Mouse (Mus musculus): ENCODE measurements around the gene Uba6.

The Uba6 gene

DNA sequence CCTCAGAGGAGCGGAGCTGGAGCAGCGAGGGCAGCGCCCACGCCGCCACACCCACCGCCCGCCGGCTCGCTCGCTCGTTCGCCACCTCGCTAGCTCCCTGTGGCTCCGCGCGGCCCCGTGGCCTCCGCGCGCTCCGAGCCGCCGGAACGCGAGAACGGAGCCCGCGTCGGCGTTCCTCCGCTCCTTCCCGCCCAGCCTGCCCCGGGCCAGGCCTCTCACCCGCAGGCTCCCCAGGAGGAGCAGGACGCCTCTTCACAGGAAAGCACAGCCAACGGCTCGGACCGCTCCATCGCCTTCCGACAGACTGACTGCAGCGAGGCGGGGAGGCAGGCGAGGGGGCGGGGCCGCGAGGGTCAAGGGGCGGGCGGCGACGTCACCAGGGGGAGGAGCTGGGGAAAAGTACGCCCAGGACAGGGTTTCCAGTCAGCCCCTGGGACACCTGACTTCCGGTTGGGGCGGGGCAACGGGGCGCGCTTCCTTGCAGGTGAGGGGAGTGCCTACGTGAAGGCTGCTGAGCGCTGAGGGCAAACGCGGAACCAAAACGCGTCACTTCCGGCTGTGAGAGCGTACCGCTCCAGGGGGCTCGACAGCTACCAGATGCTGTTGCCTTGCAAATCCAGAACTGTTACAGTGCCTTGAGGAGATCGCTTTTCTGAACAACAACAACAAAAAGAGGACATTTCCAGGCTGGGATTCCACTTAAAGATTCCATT lies at the start of gene Uba6:
Uba6 (minus strand) TSS at position 355 of the 713 bp plus-strand sequence.
- peak; percentile 93 to 96 for DNase-seq (ENCODE audit: low read depth in 1 of 2, low spot score in 2 of 2)

GRCm38 (mm10) chr5:86197801-86198200 lies 25.2 kb upstream of the Uba6 start, which contains the start of gene Gnrhr:
Gene Gnrhr, minus strand, starts transcription at chr5:86197901.
- DNase-seq (ENCODE audit: low read depth in 1 of 2, low spot score in 2 of 2), result no peak

DNA sequence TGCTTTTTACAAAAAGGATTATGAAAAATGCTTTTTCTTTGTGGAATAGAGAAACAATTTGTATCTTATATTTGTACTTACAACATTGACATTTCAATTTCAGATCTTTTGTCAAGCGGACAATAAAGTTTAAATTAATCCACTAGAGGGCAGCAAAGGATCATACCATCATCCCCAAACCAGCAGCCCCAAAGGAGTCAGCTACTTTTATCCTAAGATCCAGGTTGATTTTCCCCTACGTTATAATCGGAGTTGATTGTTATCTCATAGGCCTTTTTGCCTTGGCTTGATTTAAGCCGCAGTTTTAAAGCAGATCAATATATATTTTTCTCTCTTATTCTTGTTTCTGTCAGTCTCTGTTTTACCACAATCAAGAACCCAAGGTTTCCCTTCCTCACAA lies 18.8 kb upstream of the Uba6 start:
- DNase-seq (ENCODE audit: low read depth in 1 of 2, low spot score in 2 of 2), result no peak

- DNase-seq (ENCODE audit: low read depth in 1 of 2, low spot score in 2 of 2), result no peak
Observed at GRCm38 (mm10) chr5:86190770-86191169, 18.2 kb upstream of the Uba6 start.

DNA sequence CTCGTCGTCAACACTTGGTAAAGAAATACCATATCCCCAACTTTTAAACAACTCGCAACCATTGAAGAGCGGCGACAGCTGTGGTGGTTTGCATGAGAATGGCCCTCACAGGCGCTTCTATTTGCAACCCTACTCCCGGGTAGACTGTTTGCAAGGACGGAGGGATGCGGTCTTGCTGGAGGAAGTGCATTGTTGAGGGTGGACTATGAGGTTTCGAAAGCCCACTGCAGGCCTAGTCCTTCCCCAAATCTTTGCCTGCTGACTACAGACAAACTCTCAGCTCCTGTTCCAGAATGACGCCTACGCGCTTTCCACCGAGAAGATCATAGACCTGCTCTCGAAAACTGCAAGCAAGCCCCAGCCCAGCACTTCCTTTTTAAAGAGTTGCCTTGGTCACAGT lies 17.7 kb upstream of the Uba6 start:
- DNase-seq (ENCODE audit: low read depth in 1 of 2, low spot score in 2 of 2), result no peak

DNA sequence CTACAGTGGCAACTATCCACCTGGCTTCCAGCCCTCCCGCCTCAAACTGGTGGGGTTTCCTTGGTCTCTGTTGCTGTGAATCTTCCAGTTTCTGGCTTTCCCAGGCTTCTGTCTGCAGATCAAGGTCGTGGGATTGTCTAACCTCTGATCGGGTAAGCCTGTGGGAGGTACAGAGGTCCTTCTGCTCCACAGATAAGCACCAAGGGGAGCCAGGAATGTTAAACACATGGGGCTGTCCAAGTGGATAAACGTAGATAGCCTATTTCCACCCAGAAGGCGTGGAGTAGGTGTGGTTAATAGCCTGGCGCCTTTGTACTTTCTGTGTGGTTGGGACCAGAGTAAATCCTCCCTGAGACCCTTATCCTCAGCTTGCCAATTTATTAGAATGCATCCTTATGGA lies 14.8 kb upstream of the Uba6 start:
- DNase-seq (ENCODE audit: low read depth in 1 of 2, low spot score in 2 of 2), result no peak

DNA sequence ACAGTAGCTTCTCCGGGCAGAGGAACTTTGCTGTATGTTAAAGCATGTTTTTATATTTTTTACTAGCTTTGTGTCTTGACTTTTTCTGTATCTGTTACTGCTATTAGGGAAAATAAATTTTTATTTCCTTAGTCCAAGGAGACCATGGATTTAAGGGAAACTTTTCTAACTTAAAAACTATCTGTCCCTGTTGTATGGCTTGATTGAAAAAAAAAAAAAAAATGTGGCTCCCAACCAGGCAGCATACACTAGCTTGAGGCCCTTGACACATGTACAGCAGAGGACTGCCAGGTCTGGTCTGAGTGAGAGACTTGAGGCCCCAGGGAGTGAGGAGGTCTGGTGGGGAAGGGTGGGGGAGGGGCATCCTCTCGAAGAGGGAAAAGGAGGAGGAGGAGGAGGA lies 1.2 kb upstream of the Uba6 start:
- DNase-seq (ENCODE audit: low read depth in 1 of 2, low spot score in 2 of 2), result no peak

- DNase-seq (ENCODE audit: low read depth in 1 of 2, low spot score in 2 of 2), result no peak
Observed at GRCm38 (mm10) chr5:86172088-86172448, 535 bp downstream of the Uba6 start.

DNA sequence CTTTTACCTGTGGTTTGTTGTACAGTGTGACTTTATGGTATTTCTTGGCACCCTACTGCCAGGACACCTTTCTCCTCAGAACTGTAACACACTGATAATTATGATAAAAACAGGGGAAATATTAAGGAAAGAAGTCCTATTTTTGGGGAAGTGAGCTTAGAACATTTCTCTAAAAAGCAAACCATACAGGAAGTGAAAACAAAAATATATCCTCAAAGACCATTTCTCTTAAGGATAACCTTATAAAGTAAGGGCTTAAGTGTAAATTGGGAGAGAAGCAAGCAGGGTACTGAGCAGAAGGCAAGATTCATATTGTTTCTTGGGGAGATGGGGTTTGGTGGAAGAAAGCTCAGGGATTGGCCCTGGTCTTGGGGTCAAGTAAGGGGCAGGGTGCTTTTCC lies 42.8 kb downstream of the Uba6 start:
- DNase-seq (ENCODE audit: low read depth in 1 of 2, low spot score in 2 of 2), result no peak

DNA sequence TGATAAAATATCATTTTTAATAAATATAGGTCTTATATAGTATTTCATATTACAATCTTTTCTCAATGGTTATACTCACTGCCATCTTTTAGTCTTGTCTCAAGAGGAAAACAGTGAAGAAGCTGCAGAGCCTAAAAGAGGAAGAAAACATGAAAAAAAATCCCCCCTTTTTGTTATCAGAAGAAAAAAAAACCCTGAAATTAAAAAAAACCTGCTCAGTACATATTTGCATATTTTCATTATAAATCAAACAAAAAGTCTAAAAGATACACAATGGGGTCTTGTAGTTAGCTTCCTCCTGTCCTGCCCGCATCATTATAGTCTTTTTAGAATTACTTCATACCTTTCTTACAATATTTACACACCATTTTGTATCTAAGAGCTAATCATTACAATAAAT lies 43.9 kb downstream of the Uba6 start:
- no peak for DNase-seq (ENCODE audit: low read depth in 1 of 2, low spot score in 2 of 2)

DNA sequence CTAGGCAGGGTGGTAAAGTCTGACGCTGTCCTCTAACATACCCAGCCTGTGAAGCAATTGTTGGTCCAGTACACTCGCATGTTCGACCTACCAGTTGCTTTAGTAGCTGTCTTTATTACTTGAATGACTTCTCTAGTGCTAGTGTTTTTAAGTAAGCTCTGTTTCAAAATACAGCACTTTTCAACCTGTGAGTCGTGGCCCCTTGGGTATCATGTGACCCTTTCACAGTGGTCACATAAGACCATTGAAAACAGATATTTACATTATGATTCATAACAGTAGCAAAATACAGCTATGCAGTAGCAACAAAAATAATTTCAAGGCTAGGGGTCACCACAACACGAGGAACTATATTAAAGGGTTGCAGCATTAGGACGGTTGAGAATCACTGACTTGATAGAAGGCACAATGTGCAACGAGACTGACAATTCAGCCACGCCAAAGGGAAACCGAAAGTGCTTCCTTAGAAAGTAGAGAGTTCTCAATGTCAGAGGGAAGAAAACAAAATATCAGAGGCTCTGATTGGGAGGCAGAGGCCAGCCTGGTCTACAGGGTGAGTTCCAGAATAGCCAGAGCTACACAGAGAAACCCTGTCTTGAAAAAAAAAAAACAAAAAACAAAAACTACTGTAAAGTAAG lies 54.0 kb downstream of the Uba6 start:
- DNase-seq (ENCODE audit: low read depth in 1 of 2, low spot score in 2 of 2), result no peak

- DNase-seq (ENCODE audit: low read depth in 1 of 2, low spot score in 2 of 2), result no peak
Observed at GRCm38 (mm10) chr5:86113997-86114396, 58.6 kb downstream of the Uba6 start.

GRCm38 (mm10) chr5:86113037-86113436 lies 59.6 kb downstream of the Uba6 start:
- no peak for DNase-seq (ENCODE audit: low read depth in 1 of 2, low spot score in 2 of 2)

DNA sequence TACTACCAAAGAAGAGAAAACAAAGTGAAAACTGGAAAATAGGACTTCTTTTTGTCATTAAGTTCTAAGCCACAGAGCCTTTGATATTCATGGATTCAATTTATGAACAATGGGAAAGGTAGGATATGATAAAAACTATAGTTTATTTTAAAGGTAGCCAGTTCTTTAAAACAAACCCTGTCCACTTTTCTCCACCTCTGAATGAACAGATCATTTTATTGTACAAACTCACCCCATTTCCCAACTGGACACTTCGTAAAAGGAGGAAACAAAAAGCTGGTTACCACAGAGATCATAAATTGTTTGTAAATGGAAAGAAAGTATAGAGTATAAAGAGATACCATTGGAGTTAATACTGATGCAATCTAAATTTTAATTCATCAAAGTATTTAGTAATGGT lies 61.5 kb downstream of the Uba6 start:
- DNase-seq (ENCODE audit: low read depth in 1 of 2, low spot score in 2 of 2), result no peak

DNA sequence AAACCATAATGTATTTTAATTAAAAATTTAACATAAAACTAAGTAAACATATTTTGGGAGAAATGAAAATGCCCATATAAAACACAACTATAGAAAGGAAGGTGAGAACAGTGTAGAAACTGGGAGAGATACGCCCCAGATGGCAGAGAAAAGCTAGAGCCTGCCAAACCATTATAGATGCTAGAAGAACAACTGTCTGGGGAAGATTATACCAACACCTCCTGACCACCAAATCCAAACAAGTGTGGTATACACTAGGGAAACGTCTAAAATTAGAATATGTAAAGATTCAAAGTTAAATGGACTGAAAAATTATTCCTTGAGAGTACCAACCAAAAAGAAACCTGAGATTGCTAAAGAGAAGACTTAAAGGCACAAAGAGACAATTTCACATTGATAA lies 66.0 kb downstream of the Uba6 start:
- no peak for DNase-seq (ENCODE audit: low read depth in 1 of 2, low spot score in 2 of 2)

GRCm38 (mm10) chr5:86102176-86102575 lies 70.4 kb downstream of the Uba6 start:
- no peak for DNase-seq (ENCODE audit: low read depth in 1 of 2, low spot score in 2 of 2)

DNA sequence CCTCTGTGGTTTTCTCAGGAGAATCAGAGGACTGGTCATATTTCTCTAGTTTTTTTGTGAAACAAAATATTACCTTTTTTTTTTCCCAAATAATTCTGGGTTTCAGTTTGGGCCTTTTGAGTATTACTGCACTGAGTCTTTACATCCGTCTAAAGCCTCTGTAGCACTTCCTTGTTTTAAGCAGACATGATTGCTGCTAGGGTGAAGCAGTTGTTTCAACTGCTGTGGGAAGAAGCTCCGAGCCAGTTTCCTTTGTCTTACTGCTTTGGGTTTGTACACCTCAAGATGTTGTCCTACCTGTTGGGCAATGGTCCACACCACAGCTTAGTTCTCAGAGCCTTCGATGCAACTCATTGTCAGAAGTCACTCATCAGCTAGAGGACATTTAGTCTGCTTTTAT lies 72.0 kb downstream of the Uba6 start:
- no peak for DNase-seq (ENCODE audit: low read depth in 1 of 2, low spot score in 2 of 2)

GRCm38 (mm10) chr5:86098988-86099387 lies 73.6 kb downstream of the Uba6 start:
- DNase-seq (ENCODE audit: low read depth in 1 of 2, low spot score in 2 of 2), result no peak

- DNase-seq (ENCODE audit: low read depth in 1 of 2, low spot score in 2 of 2), result no peak
Observed at GRCm38 (mm10) chr5:86094754-86095153, 77.8 kb downstream of the Uba6 start.

- peak in 1 of 2 experiments; percentile 13 for DNase-seq (ENCODE audit: low read depth in 1 of 2, low spot score in 2 of 2)
Observed at GRCm38 (mm10) chr5:86086751-86087150, 85.9 kb downstream of the Uba6 start.

DNA sequence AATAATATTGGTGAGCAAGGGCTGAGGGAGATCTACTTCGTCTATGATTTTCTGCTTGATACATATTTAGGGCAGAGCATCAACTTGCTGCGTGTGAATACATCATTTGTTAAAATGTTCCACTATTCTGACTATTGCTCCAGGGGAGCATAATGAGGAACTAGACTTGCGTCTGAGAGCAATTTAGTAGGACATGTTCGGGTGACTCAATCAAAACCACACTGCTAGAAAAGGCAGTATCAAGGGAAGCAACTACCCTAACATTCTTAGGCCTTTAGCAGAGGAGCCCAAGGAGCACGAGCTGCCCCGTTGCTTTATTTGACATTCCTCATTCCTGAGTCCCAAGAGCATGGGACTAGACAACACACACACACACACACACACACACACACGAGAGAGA lies 87.6 kb downstream of the Uba6 start:
- DNase-seq (ENCODE audit: low read depth in 1 of 2, low spot score in 2 of 2), result peak in 1 of 2 experiments; percentile 23

GRCm38 (mm10) chr5:86083987-86084386 lies 88.6 kb downstream of the Uba6 start:
- DNase-seq (ENCODE audit: low read depth in 1 of 2, low spot score in 2 of 2), result no peak

Data from monocyte, adult 2 months (primary cell).